Mouse (Mus musculus) yolk sac, embryonic 10.5 days (tissue): ENCODE results near the gene Gpat3.
A peak's percentile ranks its signal among the peaks of the same experiment; 100 is the strongest.

Source experiments
- DNase-seq: peaks from one replicate; pipeline ENCODE4 v3.0.0-alpha.2; 2017; ENCODE audit warnings: low spot score

Gpat3 gene

GRCm38 (mm10) chr5:100845485-100845847 is at the start of gene Gpat3:
Gene Gpat3, plus strand, starts transcription at chr5:100845713.
- no peak for DNase-seq

- DNase-seq: peak; percentile 93
These were observed 47.2 kb upstream of the Gpat3 start, which contains the start of the genes Helq and Mrps18c for GRCm38 (mm10) chr5:100798165-100798860. Gene Helq, minus strand, starts transcription at chr5:100798598. Gene Mrps18c, plus strand, starts transcription at chr5:100798627.

- DNase-seq: no peak
These were observed 27.2 kb upstream of the Gpat3 start for GRCm38 (mm10) chr5:100818341-100818740.

- no peak for DNase-seq
These were observed 25.7 kb upstream of the Gpat3 start for GRCm38 (mm10) chr5:100819568-100820480.

- DNase-seq: peak; percentile 88
These were observed 24.9 kb upstream of the Gpat3 start, which contains the start of gene Abraxas1 for GRCm38 (mm10) chr5:100820483-100821184. Gene Abraxas1, minus strand, starts transcription at chr5:100820965.

- no peak for DNase-seq
These were observed 24.1 kb upstream of the Gpat3 start for GRCm38 (mm10) chr5:100821375-100821774.

- no peak for DNase-seq
These were observed 22.7 kb upstream of the Gpat3 start for GRCm38 (mm10) chr5:100822826-100823225.

- no peak for DNase-seq
These were observed 19.5 kb upstream of the Gpat3 start for GRCm38 (mm10) chr5:100825975-100826374.

GRCm38 (mm10) chr5:100826531-100826930 is 19.0 kb upstream of the Gpat3 start:
- no peak for DNase-seq

- DNase-seq: no peak
These were observed 16.8 kb upstream of the Gpat3 start for GRCm38 (mm10) chr5:100828701-100829100.

GRCm38 (mm10) chr5:100832680-100833079 is 12.8 kb upstream of the Gpat3 start:
- DNase-seq: no peak

GRCm38 (mm10) chr5:100833841-100834240 is 11.7 kb upstream of the Gpat3 start:
- DNase-seq: no peak

- no peak for DNase-seq
These were observed 9.5 kb upstream of the Gpat3 start for GRCm38 (mm10) chr5:100835862-100836538.

GRCm38 (mm10) chr5:100837907-100838306 is 7.6 kb upstream of the Gpat3 start:
- DNase-seq: peak; percentile 19

GRCm38 (mm10) chr5:100844485-100844884 is 1.0 kb upstream of the Gpat3 start:
- no peak for DNase-seq

GRCm38 (mm10) chr5:100845848-100846598 is 510 bp downstream of the Gpat3 start:
- peak; percentile 75 for DNase-seq

- DNase-seq: no peak
These were observed 1.0 kb downstream of the Gpat3 start for GRCm38 (mm10) chr5:100846599-100846920.

GRCm38 (mm10) chr5:100847143-100847542 is 1.6 kb downstream of the Gpat3 start:
- DNase-seq: no peak

- DNase-seq: no peak
These were observed 8.4 kb downstream of the Gpat3 start for GRCm38 (mm10) chr5:100853963-100854362.

- DNase-seq: no peak
These were observed 11.0 kb downstream of the Gpat3 start for GRCm38 (mm10) chr5:100856552-100856951.

GRCm38 (mm10) chr5:100860417-100861053 is 15.0 kb downstream of the Gpat3 start:
- DNase-seq: no peak
